Mouse (Mus musculus): ENCODE data around the gene Igfbp6. TPM values are rescaled to one million over a fixed set of nuclear protein-coding genes. Genes with fewer than 3 reads are reported as not detected.

The Igfbp6 gene
- polyA plus RNA-seq, 1 experiment from 2014 or later: 21.2 TPM

DNA sequence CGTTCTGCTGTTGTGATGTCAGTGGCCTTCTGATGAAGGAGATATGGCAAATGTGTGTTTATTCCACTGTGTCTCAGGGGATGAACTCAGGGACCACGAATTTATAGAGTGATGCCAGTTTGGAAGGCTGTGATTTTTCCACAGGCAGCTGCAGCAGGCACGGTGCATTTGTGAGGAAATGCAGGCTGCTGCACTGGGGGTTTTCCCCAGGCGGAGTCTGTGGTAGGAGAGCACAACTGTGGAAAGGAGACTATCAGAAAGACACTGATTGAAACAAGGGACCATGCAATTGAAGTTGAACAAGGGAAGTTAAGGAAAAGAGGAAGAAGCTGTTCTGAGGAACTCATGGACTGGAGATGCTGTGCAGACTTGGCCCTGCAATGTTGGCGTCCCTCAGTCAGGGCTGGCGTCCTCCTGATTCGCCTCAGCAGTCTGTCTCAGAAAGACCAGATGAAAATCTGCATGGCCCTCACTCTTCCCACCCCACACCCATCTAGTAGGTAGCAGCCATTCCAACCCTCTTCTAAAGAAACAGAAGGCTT is 48.2 kb downstream of the Igfbp6 start:
- Histone ChIP-seq H3K4me2 (ENCODE audit: low read depth, low read length) (no peak overlapping the region), H3K27ac (ENCODE audit: low read length) (peak overlapping the region; percentile 15; the same call in 1 of the 2 replicates), H3K9me3 (replicated peaks; ENCODE audit: control insufficient read depth, low read length) (no peaks in the 10 kb centered on the region), H3K4me1 (ENCODE audit: control insufficient read depth, insufficient read depth, low read length) (peaks cover 9% of the 10 kb centered on the region; the same call in 1 of the 2 replicates), H3K27me3 (ENCODE audit: control insufficient read depth, insufficient read depth, low read length) (no peaks in the 10 kb centered on the region), H3K9ac (ENCODE audit: low read length) (no peak overlapping the region), H3K36me3 (ENCODE audit: control insufficient read depth, insufficient read depth, low read length) (0 out of 2 replicates have a peak, but pooled peaks cover 3% of the 10 kb centered on the region), H3K4me3 (replicated peaks; ENCODE audit: low read length) (no peak overlapping the region)
- ATAC-seq (ENCODE audit: insufficient read depth, low FRiP score): no peak
- WGBS: 52% methylated on average over 7 of the region's 7 CpGs

DNA sequence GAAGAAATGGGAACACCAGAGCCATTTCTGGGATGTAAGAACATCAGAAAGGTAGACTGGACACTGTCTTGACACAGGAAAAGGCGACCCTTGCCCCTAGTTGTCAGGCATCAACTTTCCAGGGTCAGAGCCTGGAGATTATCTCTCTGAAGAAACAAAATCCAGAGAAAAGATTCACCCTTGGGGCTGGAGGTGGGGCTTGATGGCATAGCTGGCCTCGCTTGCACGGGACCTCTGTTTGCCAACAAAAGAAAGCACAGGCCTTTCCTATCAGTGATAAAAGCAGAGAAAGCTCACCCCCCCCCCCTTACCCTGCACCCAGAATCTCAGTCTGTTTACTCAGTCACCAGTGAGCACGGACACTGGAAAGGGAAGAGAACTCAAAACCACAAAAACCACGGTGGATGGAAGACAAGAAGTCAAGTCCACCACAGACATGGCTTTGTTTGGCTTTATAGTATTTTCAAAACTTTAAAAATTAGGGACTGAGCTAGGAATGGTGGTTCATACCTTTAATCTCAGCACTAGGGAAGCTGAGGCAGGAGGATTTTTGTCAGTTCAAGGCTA is 48.7 kb downstream of the Igfbp6 start:
- Histone ChIP-seq H3K27ac (ENCODE audit: low read length) (peak overlapping the region; percentile 15; the same call in 1 of the 2 replicates), H3K9me3 (replicated peaks; ENCODE audit: control insufficient read depth, low read length) (no peaks in the 10 kb centered on the region), H3K27me3 (ENCODE audit: control insufficient read depth, insufficient read depth, low read length) (no peaks in the 10 kb centered on the region), H3K4me3 (replicated peaks; ENCODE audit: low read length) (no peak overlapping the region), H3K4me1 (ENCODE audit: control insufficient read depth, insufficient read depth, low read length) (peaks cover 9% of the 10 kb centered on the region; the same call in 1 of the 2 replicates), H3K9ac (ENCODE audit: low read length) (peak overlapping the region; percentile 30; the same call in 1 of the 2 replicates), H3K36me3 (ENCODE audit: control insufficient read depth, insufficient read depth, low read length) (0 out of 2 replicates have a peak, but pooled peaks cover under 1% of the 10 kb centered on the region), H3K4me2 (ENCODE audit: low read depth, low read length) (no peak overlapping the region)
- no peak for ATAC-seq (ENCODE audit: insufficient read depth, low FRiP score)
- 38% methylated on average over 5 of the region's 5 CpGs for WGBS

DNA sequence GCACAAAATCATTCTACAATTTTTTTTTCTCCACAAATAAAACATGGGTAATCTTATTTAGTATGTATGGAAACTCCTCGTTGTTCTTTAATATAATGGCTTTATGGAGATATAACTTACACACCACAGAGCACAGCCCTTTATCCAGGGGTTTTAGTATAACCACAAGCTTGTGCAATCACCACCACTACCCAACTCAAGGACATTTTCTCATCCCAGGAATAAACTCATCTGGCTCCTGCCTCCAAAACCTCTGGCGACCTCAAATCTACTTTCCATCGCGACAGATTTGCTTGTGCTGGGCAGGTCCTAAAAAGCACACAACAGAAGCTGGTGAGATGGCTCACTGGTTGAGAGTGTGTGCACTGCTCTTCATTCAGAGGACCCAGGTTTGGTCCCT is 49.5 kb downstream of the Igfbp6 start:
- Histone ChIP-seq H3K27me3 (ENCODE audit: control insufficient read depth, insufficient read depth, low read length) (no peaks in the 10 kb centered on the region), H3K9me3 (replicated peaks; ENCODE audit: control insufficient read depth, low read length) (no peaks in the 10 kb centered on the region), H3K27ac (ENCODE audit: low read length) (no peak overlapping the region), H3K9ac (ENCODE audit: low read length) (no peak overlapping the region), H3K4me2 (ENCODE audit: low read depth, low read length) (no peak overlapping the region), H3K4me1 (ENCODE audit: control insufficient read depth, insufficient read depth, low read length) (peaks cover 9% of the 10 kb centered on the region; the same call in 1 of the 2 replicates), H3K4me3 (replicated peaks; ENCODE audit: low read length) (no peak overlapping the region), H3K36me3 (ENCODE audit: control insufficient read depth, insufficient read depth, low read length) (no peaks in the 10 kb centered on the region)
- 81% methylated on average over 4 of the region's 4 CpGs for WGBS
- no peak for ATAC-seq (ENCODE audit: insufficient read depth, low FRiP score)

DNA sequence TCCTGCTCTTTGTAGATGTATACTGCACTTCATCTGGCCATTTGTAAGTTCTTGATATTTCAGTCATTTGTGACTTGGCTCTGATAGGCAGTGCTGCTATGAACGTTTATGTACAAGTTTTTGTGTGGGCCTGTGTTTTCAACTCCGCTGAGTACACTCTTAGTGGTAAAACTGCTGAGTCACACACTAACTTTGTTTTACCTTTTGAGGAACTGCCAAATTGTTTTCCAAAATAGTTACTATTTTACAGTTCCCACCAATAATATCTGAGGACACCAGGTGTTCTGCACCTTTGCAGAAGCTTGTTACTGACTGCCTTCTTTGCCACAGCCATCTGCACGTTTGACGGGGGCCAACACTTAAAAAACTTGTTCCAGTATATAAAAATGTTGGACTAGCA is 50.3 kb downstream of the Igfbp6 start:
- no peaks in the 10 kb centered on the region for H3K36me3 ChIP-seq (ENCODE audit: control insufficient read depth, insufficient read depth, low read length)
- no peaks in the 10 kb centered on the region for H3K9me3 ChIP-seq (replicated peaks; ENCODE audit: control insufficient read depth, low read length)
- H3K4me1 ChIP-seq (ENCODE audit: control insufficient read depth, insufficient read depth, low read length): peaks cover 7% of the 10 kb centered on the region; the same call in 1 of the 2 replicates
- no peak overlapping the region for H3K4me2 ChIP-seq (ENCODE audit: low read depth, low read length)
- no peak overlapping the region for H3K4me3 ChIP-seq (replicated peaks; ENCODE audit: low read length)
- 76% methylated on average over 4 of the region's 4 CpGs for WGBS
- no peak overlapping the region for H3K27ac ChIP-seq (ENCODE audit: low read length)
- no peaks in the 10 kb centered on the region for H3K27me3 ChIP-seq (ENCODE audit: control insufficient read depth, insufficient read depth, low read length)
- no peak for ATAC-seq (ENCODE audit: insufficient read depth, low FRiP score)
- H3K9ac ChIP-seq (ENCODE audit: low read length): no peak overlapping the region

DNA sequence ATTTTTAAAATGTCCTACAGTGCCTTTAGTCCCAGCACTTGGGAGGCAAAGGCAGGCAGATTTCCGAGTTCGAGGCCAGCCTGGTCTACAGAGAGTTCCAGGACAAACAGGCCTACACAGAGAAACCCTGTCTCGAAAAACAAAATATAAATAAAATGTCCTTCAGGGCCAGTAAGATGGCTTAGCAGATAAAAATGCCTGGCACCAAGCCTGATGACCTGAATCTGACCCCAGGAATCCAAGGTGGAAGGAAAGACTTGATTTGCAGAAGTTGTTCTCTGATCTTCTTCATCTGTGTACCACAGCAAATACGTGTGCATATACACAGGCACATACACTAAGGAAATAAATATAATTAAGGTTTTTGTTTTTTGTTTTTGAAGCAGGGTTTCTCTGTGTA is 51.2 kb downstream of the Igfbp6 start:
- H3K27ac ChIP-seq (ENCODE audit: low read length): no peak overlapping the region
- H3K4me2 ChIP-seq (ENCODE audit: low read depth, low read length): no peak overlapping the region
- H3K4me1 ChIP-seq (ENCODE audit: control insufficient read depth, insufficient read depth, low read length): peaks cover 7% of the 10 kb centered on the region; the same call in 1 of the 2 replicates
- no peak for ATAC-seq (ENCODE audit: insufficient read depth, low FRiP score)
- no peaks in the 10 kb centered on the region for H3K36me3 ChIP-seq (ENCODE audit: control insufficient read depth, insufficient read depth, low read length)
- WGBS: 58% methylated on average over 4 of the region's 4 CpGs
- no peak overlapping the region for H3K4me3 ChIP-seq (replicated peaks; ENCODE audit: low read length)
- H3K27me3 ChIP-seq (ENCODE audit: control insufficient read depth, insufficient read depth, low read length): no peaks in the 10 kb centered on the region
- H3K9ac ChIP-seq (ENCODE audit: low read length): no peak overlapping the region
- H3K9me3 ChIP-seq (replicated peaks; ENCODE audit: control insufficient read depth, low read length): no peaks in the 10 kb centered on the region

DNA sequence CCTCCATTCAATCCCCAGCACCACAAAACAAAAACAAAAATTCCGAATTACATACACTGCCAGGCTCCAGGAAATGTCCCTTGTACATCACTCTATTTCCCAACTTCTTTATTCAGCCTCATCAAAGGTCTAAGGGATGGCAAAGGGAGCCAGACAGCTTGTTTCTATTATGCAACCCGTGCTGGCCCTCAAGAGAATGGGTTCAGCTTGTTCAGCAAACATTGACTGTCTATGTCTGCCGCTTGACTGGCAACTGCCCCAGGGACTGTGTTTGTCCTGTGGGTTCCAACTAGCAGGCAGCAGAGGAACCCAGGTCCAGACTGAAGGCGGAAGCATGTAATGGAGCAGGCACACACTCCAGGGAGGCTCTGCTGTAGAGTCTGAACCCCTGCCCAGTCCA is 54.7 kb downstream of the Igfbp6 start:
- Histone ChIP-seq H3K36me3 (ENCODE audit: control insufficient read depth, insufficient read depth, low read length) (no peaks in the 10 kb centered on the region), H3K9me3 (replicated peaks; ENCODE audit: control insufficient read depth, low read length) (no peaks in the 10 kb centered on the region), H3K27ac (ENCODE audit: low read length) (no peak overlapping the region), H3K9ac (ENCODE audit: low read length) (no peak overlapping the region), H3K27me3 (ENCODE audit: control insufficient read depth, insufficient read depth, low read length) (no peaks in the 10 kb centered on the region), H3K4me1 (ENCODE audit: control insufficient read depth, insufficient read depth, low read length) (peaks cover 7% of the 10 kb centered on the region), H3K4me3 (replicated peaks; ENCODE audit: low read length) (no peak overlapping the region), H3K4me2 (ENCODE audit: low read depth, low read length) (no peak overlapping the region)
- WGBS: 68% methylated on average over 4 of the region's 4 CpGs
- no peak for ATAC-seq (ENCODE audit: insufficient read depth, low FRiP score)

Other genes with a start within 250 kb of the Igfbp6 start
- 2,205 and 3,875 TPM in 2 replicates for gene Krt4, start 219.6 kb upstream of the Igfbp6 start, polyA plus RNA-seq (2015; fragmentation: Nextera tagmentation; extraction: Ambion mirVana)
- 1.9 and 2.0 TPM in 2 replicates for gene Krt79, start 204.0 kb upstream of the Igfbp6 start, polyA plus RNA-seq (2015; fragmentation: Nextera tagmentation; extraction: Ambion mirVana)
- 23.6 and 43.1 TPM in 2 replicates for gene Krt78, start 190.1 kb upstream of the Igfbp6 start, polyA plus RNA-seq (2015; fragmentation: Nextera tagmentation; extraction: Ambion mirVana)
- gene Krt8, start 139.9 kb upstream of the Igfbp6 start, polyA plus RNA-seq (2015; fragmentation: Nextera tagmentation; extraction: Ambion mirVana): 1,152 and 1,422 TPM in 2 replicates
- 550 and 609 TPM in 2 replicates for gene Krt18, start 116.2 kb upstream of the Igfbp6 start, polyA plus RNA-seq (2015; fragmentation: Nextera tagmentation; extraction: Ambion mirVana)
- gene Eif4b, start 70.6 kb upstream of the Igfbp6 start, polyA plus RNA-seq (2015; fragmentation: Nextera tagmentation; extraction: Ambion mirVana): 108 and 122 TPM in 2 replicates
- gene Tns2, start 43.9 kb upstream of the Igfbp6 start, polyA plus RNA-seq (2015; fragmentation: Nextera tagmentation; extraction: Ambion mirVana): 41.2 and 43.0 TPM in 2 replicates
- 29.2 and 35.0 TPM in 2 replicates for gene Spryd3, start 8.1 kb upstream of the Igfbp6 start, polyA plus RNA-seq (2015; fragmentation: Nextera tagmentation; extraction: Ambion mirVana)
- gene Soat2, start 6.2 kb downstream of the Igfbp6 start, polyA plus RNA-seq (2015; fragmentation: Nextera tagmentation; extraction: Ambion mirVana): 5.4 and 6.2 TPM in 2 replicates
- 46.0 and 49.6 TPM in 2 replicates for gene Zfp740, start 58.9 kb downstream of the Igfbp6 start, polyA plus RNA-seq (2015; fragmentation: Nextera tagmentation; extraction: Ambion mirVana)
- gene Csad, start 60.4 kb downstream of the Igfbp6 start, polyA plus RNA-seq (2015; fragmentation: Nextera tagmentation; extraction: Ambion mirVana): 47.3 and 50.9 TPM in 2 replicates
- gene Itgb7, start 87.6 kb downstream of the Igfbp6 start, polyA plus RNA-seq (2015; fragmentation: Nextera tagmentation; extraction: Ambion mirVana): 5.6 and 6.3 TPM in 2 replicates
- gene Rarg, start 113.2 kb downstream of the Igfbp6 start, polyA plus RNA-seq (2015; fragmentation: Nextera tagmentation; extraction: Ambion mirVana): 41.2 and 48.6 TPM in 2 replicates
- 0.16 and 0.28 TPM in 2 replicates for gene Gm9918, start 126.2 kb downstream of the Igfbp6 start, polyA plus RNA-seq (2015; fragmentation: Nextera tagmentation; extraction: Ambion mirVana)
- gene Mfsd5, start 135.1 kb downstream of the Igfbp6 start, polyA plus RNA-seq (2015; fragmentation: Nextera tagmentation; extraction: Ambion mirVana): 71.5 and 83.5 TPM in 2 replicates
- 17.9 and 21.9 TPM in 2 replicates for gene Espl1, start 151.9 kb downstream of the Igfbp6 start, polyA plus RNA-seq (2015; fragmentation: Nextera tagmentation; extraction: Ambion mirVana)
- 305 and 321 TPM in 2 replicates for gene Pfdn5, start 181.8 kb downstream of the Igfbp6 start, polyA plus RNA-seq (2015; fragmentation: Nextera tagmentation; extraction: Ambion mirVana)
- 80.7 and 81.8 TPM in 2 replicates for gene Myg1, start 187.3 kb downstream of the Igfbp6 start, polyA plus RNA-seq (2015; fragmentation: Nextera tagmentation; extraction: Ambion mirVana)
- 55.4 and 57.0 TPM in 2 replicates for gene Aaas, start 206.4 kb downstream of the Igfbp6 start, polyA plus RNA-seq (2015; fragmentation: Nextera tagmentation; extraction: Ambion mirVana)
- gene Sp7, start 222.8 kb downstream of the Igfbp6 start, polyA plus RNA-seq (2015; fragmentation: Nextera tagmentation; extraction: Ambion mirVana): 1.3 TPM in 2 replicates

Data from stomach, embryonic 16.5 days (tissue).